Mouse (Mus musculus): ENCODE measurements around the gene Smlr1.

- TF ChIP-seq CTCF (IDR thresholded peaks at IDR 0.05; ENCODE audit: insufficient read depth, low read length): no peak
- no peak for TF ChIP-seq POLR2A (IDR thresholded peaks at IDR 0.05; ENCODE audit: borderline replicate concordance, extremely low read depth, low read depth, low read length)
Measured at GRCm38 (mm10) chr10:25519954-25520353, 16.1 kb downstream of the Smlr1 start.

Data from lung, adult 2 months (tissue).